Mouse (Mus musculus) heart, adult 2 months (tissue): Measurements from ENCODE around the gene Gsg1l. TPM values are rescaled to one million over a fixed set of nuclear protein-coding genes. Genes with fewer than 3 reads are reported as not detected.
A peak's percentile ranks its signal among the peaks of the same experiment; 100 is the strongest.

Experiments used
- DNase-seq, 2 experiments: peaks; one replicate each; pipeline ENCODE4 v3.0.0; 2021
- H3K27ac ChIP-seq: fragments of 200-600 bp; 2 replicates; pipeline ENCODE4 v1.8.1; 2022
- H3K27me3 ChIP-seq: fragments of 200-500 bp; 2 replicates; pipeline ENCODE4 v1.6.1; 2012; ENCODE audit warnings: mild to moderate bottlenecking, low read length, inconsistent platforms, mixed read lengths; ENCODE audit not compliant: control insufficient read depth, insufficient read depth
- H3K36me3 ChIP-seq: fragments of 200-500 bp; 2 replicates; pipeline ENCODE4 v1.6.1; 2012; ENCODE audit warnings: low read length, inconsistent platforms; ENCODE audit not compliant: control insufficient read depth, insufficient read depth
- H3K4me1 ChIP-seq: fragments of 200-500 bp; 2 replicates; pipeline ENCODE4 v1.6.1; 2011; ENCODE audit warnings: low read length; ENCODE audit not compliant: control insufficient read depth, insufficient read depth
- H3K4me3 ChIP-seq: fragments of 200-600 bp; 2 replicates; pipeline ENCODE4 v1.8.1; 2022
- H3K79me2 ChIP-seq: fragments of 200-500 bp; replicated peaks from 2 replicates; pipeline ENCODE4 v1.6.1; 2012; ENCODE audit warnings: mild to moderate bottlenecking, inconsistent platforms, low read length, moderate library complexity, mixed read lengths; ENCODE audit not compliant: control insufficient read depth, insufficient read depth
- H3K9ac ChIP-seq: fragments of 200-500 bp; 2 replicates; pipeline ENCODE4 v1.6.1; 2012; ENCODE audit warnings: low read depth, mild to moderate bottlenecking, control low read depth, inconsistent platforms, low read length, mixed read lengths
- CTCF ChIP-seq: fragments of 200-600 bp; IDR thresholded peaks from 2 replicates; pipeline ENCODE4 v1.8.1; 2022; ENCODE audit warnings: antibody characterized with exemption, mild to moderate bottlenecking, moderate library complexity
- EP300 ChIP-seq: fragments of 200-500 bp; IDR thresholded peaks from 2 replicates; pipeline ENCODE4 v1.6.1; 2011; ENCODE audit warnings: low read depth, low read length, control low read depth; ENCODE audit not compliant: insufficient read depth
- POLR2A ChIP-seq: fragments of 200-500 bp; IDR thresholded peaks from 2 replicates; pipeline ENCODE4 v1.6.1; 2011; ENCODE audit warnings: mild to moderate bottlenecking, low read depth, low read length, control low read depth; ENCODE audit not compliant: insufficient read depth
- WGBS: fragments of 180-500 bp; shearing (Covaris S2); methylation state at CpG from one replicate; pipeline ENCODE4 v1.1.7; 2018; 5-methylcytosine and 5-hydroxymethylcytosine counted together
- intact Hi-C: fragments of 180-260 bp; cut with DNase I; formaldehyde crosslinking; loops from one replicate; pipeline ENCODE4 v1.15.1; 2025
- polyA plus RNA-seq: library from polyadenylated mRNA; depleted of rRNA; stranded (reverse); fragments of >200 nt; gene quantifications from 2 replicates; pipeline ENCODE4 v1.2.3, GENCODE M21; 2012
- total RNA-seq, 2 experiments: library from RNA; stranded (reverse); gene quantifications; 2 replicates each; pipeline ENCODE4 v1.2.3; 2021

Gsg1l gene
- total and polyA plus RNA-seq, 3 experiments, result 10.5 to 12.6 (median 11.3) TPM

DNA sequence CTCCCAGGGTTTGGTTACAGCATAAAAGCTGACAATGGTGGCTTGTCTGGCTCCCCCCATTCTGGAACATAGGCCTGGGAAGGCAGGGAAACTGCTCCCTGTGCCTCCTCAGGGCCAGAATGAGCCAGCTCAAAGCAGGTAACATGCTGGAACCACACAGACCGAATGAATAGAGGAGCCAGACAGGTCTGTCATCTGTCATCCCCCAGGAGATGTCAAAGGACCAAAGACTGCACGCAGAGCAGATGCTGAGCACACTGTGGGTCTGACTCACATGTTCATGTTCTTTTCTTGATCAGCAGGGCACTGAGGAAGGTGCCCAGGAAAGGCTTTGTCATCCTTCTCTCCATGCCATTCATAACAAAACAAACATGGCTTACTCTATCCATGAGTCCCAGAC lies 90.4 kb downstream of the Gsg1l start:
- WGBS, result 59% methylated on average over 2 of the region's 2 CpGs
- TF ChIP-seq EP300 (no peak), CTCF (no peak)
- Histone ChIP-seq H3K79me2 (no peaks in the 10 kb centered on the region), H3K27me3 (no peaks in the 10 kb centered on the region), H3K9ac (no peak overlapping the region), H3K36me3 (no peaks in the 10 kb centered on the region), H3K4me3 (no peak overlapping the region), H3K27ac (no peak overlapping the region), H3K4me1 (peaks cover 3% of the 10 kb centered on the region; the same call in 1 of the 2 replicates)
- DNase-seq, result no peak
- intact Hi-C loops, result no loop called here

DNA sequence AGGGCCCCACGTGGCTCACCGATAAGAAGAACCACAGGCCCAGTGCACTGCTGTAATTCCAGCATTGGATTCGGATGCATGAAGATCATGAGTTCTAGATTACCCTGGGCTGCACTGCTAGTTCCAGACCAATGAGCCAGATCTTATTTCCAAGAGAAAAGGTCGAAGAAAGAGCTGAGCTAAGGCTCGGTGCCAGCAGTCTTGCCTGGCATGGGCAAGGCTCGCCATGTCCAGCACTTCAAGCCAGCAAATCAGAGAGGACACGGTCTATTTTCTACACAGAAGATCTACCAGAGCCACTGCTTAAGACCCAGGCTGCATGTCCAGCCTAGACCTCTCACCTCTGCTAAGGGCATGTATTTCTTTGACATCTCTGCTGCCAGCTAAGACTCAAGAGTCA lies 92.2 kb downstream of the Gsg1l start:
- Histone ChIP-seq H3K36me3 (no peaks in the 10 kb centered on the region), H3K27ac (no peak overlapping the region), H3K27me3 (no peaks in the 10 kb centered on the region), H3K4me1 (peaks cover 3% of the 10 kb centered on the region; the same call in 1 of the 2 replicates), H3K4me3 (no peak overlapping the region), H3K79me2 (no peaks in the 10 kb centered on the region), H3K9ac (no peak overlapping the region)
- no peak for DNase-seq
- WGBS, result 53% methylated on average over 7 of the region's 7 CpGs
- intact Hi-C loops, result no loop called here
- no peak for TF ChIP-seq POLR2A
- no peak for TF ChIP-seq EP300

DNA sequence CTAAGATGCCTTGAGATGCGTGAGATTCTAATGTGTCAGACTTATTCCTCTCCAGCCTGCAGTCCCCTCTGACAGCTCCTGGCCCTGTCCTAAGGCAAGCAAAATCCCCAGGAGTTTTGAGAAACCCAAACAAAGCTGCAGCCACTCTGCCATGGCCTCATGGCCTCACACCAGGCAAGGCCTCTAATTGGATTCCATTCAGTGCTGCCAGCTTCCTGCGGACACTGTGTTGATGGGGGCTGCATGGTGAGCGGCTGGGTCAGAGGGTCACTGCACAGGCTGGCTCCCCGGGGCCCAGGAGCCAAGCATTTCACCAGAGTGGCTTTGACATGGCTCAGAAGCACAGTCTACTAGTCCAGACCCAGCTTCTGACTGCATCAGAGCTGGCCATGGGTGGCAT lies 92.7 kb downstream of the Gsg1l start:
- Histone ChIP-seq H3K79me2 (no peaks in the 10 kb centered on the region), H3K9ac (no peak overlapping the region), H3K36me3 (no peaks in the 10 kb centered on the region), H3K4me3 (no peak overlapping the region), H3K27me3 (no peaks in the 10 kb centered on the region), H3K4me1 (peaks cover 3% of the 10 kb centered on the region; the same call in 1 of the 2 replicates), H3K27ac (no peak overlapping the region)
- WGBS, result 45% methylated on average over 4 of the region's 4 CpGs
- no peak for DNase-seq
- TF ChIP-seq POLR2A (no peak), EP300 (no peak), CTCF (no peak)
- intact Hi-C loops, result no loop called here

DNA sequence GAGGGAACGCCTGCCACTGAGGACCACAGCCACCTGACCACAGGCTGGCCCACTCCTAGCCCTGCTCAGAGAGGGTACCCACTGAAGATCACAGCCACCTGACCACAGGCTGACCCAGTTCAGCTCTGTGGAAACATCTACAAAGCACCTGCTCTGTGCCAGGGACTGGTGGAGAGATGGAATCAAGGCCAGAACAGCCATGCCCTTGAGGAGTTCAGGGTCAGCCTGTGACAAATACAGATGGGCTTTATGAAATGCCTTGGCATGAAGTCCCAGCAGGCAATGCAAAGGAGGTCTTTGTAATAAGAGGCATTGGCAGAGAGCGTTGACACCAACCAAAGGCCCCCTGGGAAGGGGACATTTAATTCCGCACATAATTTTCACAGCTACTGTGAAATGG lies 93.9 kb downstream of the Gsg1l start:
- intact Hi-C loops, result no loop called here
- WGBS, result 86% methylated on average over 3 of the region's 3 CpGs
- Histone ChIP-seq H3K4me3 (no peak overlapping the region), H3K27ac (no peak overlapping the region), H3K79me2 (no peaks in the 10 kb centered on the region), H3K36me3 (no peaks in the 10 kb centered on the region), H3K9ac (no peak overlapping the region), H3K27me3 (no peaks in the 10 kb centered on the region), H3K4me1 (peaks cover 3% of the 10 kb centered on the region; the same call in 1 of the 2 replicates)
- TF ChIP-seq CTCF, result no peak
- no peak for TF ChIP-seq EP300
- TF ChIP-seq POLR2A, result no peak
- DNase-seq, result no peak

DNA sequence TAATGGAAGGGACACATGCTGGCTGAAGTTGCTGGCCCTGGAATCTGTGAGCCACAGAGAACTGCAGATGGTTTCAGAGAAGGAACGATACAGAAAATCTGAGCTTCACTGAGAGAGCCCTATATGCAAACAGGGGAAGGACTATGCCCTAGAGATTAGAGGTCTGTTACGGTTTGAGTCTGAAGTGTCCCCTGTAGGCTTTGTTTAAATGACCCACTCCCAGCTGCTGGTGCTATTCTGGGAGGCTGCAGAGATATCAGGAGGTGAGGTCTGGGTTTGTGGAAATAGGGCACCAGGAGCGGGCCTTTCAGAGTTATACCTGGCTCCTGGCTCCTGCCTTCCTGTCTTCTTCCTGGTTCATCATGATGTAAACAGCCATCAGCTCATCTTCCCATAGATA lies 95.1 kb downstream of the Gsg1l start:
- TF ChIP-seq EP300 (no peak), CTCF (no peak), POLR2A (no peak)
- WGBS, result 41% methylated on average over 3 of the region's 3 CpGs
- no peak for DNase-seq

DNA sequence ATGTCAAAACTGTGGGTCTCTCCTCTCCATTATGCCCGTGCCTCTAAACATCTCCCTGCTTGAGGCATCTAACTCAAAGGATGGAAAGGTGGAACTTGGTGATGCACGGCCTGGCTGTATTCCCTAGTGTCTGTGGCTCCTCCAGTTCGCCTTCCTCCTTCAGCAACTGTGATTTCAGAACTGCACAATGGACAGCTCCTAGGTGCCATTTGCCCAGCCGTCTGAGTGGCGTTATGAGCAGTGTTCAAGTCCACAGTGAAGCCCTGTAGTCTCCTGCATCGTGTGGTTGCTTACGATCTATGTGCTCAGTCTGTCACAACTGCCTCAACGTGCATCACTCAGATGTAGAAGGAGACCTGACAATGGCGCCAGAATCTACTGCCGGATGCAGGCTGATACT lies 96.6 kb downstream of the Gsg1l start:
- H3K4me1 ChIP-seq, result peaks cover 3% of the 10 kb centered on the region; the same call in 1 of the 2 replicates
- DNase-seq, result no peak
- intact Hi-C loops, result no loop called here
- no peak overlapping the region for H3K9ac ChIP-seq
- H3K4me3 ChIP-seq, result no peak overlapping the region
- no peak overlapping the region for H3K27ac ChIP-seq
- WGBS, result 72% methylated on average over 10 of the region's 10 CpGs
- no peaks in the 10 kb centered on the region for H3K36me3 ChIP-seq
- H3K27me3 ChIP-seq, result no peaks in the 10 kb centered on the region
- TF ChIP-seq CTCF (no peak), EP300 (no peak), POLR2A (no peak)
- no peaks in the 10 kb centered on the region for H3K79me2 ChIP-seq

More for the DNA sequence above, 95.1 kb downstream of the Gsg1l start:
- H3K27me3 ChIP-seq, result no peaks in the 10 kb centered on the region
- no peak overlapping the region for H3K9ac ChIP-seq
- intact Hi-C loops, result no loop called here
- H3K4me3 ChIP-seq, result no peak overlapping the region
- peaks cover 3% of the 10 kb centered on the region; the same call in 1 of the 2 replicates for H3K4me1 ChIP-seq
- H3K79me2 ChIP-seq, result no peaks in the 10 kb centered on the region
- H3K36me3 ChIP-seq, result no peaks in the 10 kb centered on the region
- H3K27ac ChIP-seq, result 0 out of 2 replicates have a peak overlapping the region, but pooled peaks have one; percentile 12
